Mouse (Mus musculus) stomach, embryonic 14.5 days (tissue): ENCODE data around the gene Gimap8. TPM values are rescaled to one million over a fixed set of nuclear protein-coding genes. Genes with fewer than 3 reads are reported as not detected.

ENCODE experiments used
- ATAC-seq: fragments of 200-750 bp; cut with Nextera tagmentation; 2 replicates; pipeline ENCODE4 v1.8.0; 2017; ENCODE audit warnings: low read depth, moderate TSS enrichment; ENCODE audit not compliant: insufficient number of reproducible peaks, insufficient read depth, low FRiP score
- H3K27ac ChIP-seq: fragments of 300-500 bp; sonication (generic); 2 replicates; pipeline ENCODE4 v1.5.1; 2014; ENCODE audit warnings: mild to moderate bottlenecking, low read length, moderate library complexity, mixed read lengths
- H3K27me3 ChIP-seq: fragments of 300-500 bp; sonication (generic); 2 replicates; pipeline ENCODE4 v1.6.1; 2014; ENCODE audit warnings: low read length, control low read depth, mixed read lengths; ENCODE audit not compliant: control insufficient read depth, insufficient read depth
- H3K36me3 ChIP-seq: fragments of 300-500 bp; sonication (generic); 2 replicates; pipeline ENCODE4 v1.6.1; 2014; ENCODE audit warnings: mild to moderate bottlenecking, control low read depth, low read length, moderate library complexity, mixed read lengths; ENCODE audit not compliant: control insufficient read depth, insufficient read depth
- H3K4me1 ChIP-seq: fragments of 300-500 bp; sonication (generic); 2 replicates; pipeline ENCODE4 v1.6.1; 2014; ENCODE audit warnings: low read length, control low read depth, mixed read lengths; ENCODE audit not compliant: control insufficient read depth, insufficient read depth
- H3K4me2 ChIP-seq: fragments of 300-500 bp; sonication (generic); replicated peaks from 2 replicates; pipeline ENCODE4 v1.6.1; 2014; ENCODE audit warnings: low read depth, low read length, control low read depth
- H3K4me3 ChIP-seq: fragments of 300-500 bp; sonication (generic); 2 replicates; pipeline ENCODE4 v1.5.1; 2014; ENCODE audit warnings: low read depth, low read length, control low read depth
- H3K9ac ChIP-seq: fragments of 300-500 bp; sonication (generic); replicated peaks from 2 replicates; pipeline ENCODE4 v1.6.1; 2014; ENCODE audit warnings: low read depth, mild to moderate bottlenecking, control low read depth, low read length, moderate library complexity, mixed read lengths
- H3K9me3 ChIP-seq: fragments of 300-500 bp; sonication (generic); 2 replicates; pipeline ENCODE4 v1.6.1; 2016; ENCODE audit warnings: low read depth, low read length, control low read depth; ENCODE audit not compliant: control insufficient read depth
- WGBS: fragments of 180-500 bp; shearing (Covaris S2); extraction: QIAGEN DNeasy Blood & Tissue Kit; methylation state at CpG from one replicate; pipeline ENCODE4 v1.1.7; 2014; 5-methylcytosine and 5-hydroxymethylcytosine counted together
- polyA plus RNA-seq: library from polyadenylated mRNA; unstranded; fragments of >200 nt; fragmentation: Nextera tagmentation; extraction: Ambion mirVana; gene quantifications from 2 replicates; pipeline ENCODE4 v1.2.1, GENCODE M21; 2014

The Gimap8 gene
- polyA plus RNA-seq, 1 experiment from 2014 or later: 0.43 TPM

DNA sequence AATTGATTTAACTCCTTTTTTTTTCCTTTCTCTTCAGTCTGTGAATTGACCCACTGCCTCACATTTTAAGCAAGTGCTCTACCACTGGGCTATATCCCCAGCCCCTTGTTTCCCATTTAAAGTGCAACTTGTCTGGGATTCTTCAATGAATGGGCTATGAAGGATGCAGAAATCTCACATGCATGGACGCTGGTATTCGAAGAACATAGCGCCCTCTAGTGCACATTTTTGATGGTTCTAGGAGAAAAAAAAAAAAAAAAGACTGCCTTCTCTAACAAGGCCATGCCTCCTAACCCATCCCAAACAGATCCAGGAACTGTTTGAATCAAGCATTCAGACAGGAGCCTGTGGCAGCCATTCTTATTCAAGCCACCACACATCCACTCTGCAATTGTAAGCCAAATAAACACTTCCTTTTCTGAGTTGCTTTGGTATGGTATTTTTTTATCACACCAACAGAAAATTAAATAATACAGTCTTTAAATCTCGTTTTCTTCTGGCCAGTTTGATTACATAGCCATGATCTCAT lies 4.2 kb upstream of the Gimap8 start:
- ATAC-seq: peak; percentile 28; the same call in 1 of the 2 replicates
- H3K4me3 ChIP-seq: no peak overlapping the region

DNA sequence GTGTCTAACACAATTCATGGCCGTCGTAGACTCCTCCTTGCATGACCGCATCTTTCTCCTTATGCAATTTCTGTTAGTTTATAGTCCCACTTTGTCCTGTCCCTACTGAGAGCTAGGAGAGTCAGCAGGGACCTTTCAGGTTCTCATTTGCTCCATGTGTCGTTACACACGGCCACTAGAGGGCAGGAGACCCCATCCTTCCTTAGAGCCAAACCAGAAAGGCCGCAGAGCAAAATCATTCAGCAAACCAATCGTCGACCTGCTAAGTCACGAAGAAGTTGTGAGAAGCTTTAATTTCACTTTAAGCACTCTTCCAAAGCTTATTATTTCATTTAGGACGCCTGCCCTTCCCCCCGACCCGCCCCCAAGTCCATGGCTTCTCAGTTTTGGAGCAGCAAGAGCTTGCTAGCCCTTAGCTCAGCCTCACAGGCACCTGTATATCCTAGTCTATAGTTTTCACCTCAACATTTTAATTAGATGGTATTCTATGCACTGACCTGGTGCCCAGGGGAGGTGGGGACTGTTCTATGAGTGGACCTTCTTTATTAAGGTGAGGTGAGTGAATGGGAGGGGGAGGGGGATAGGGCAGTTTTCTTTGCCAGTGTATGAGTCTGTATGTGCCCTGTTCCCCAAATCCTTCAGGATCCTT lies 1.2 kb upstream of the Gimap8 start:
- Histone ChIP-seq H3K4me1 (0 out of 2 replicates have a peak, but pooled peaks cover 2% of the 10 kb centered on the region), H3K9ac (no peak overlapping the region), H3K9me3 (no peaks in the 10 kb centered on the region), H3K4me2 (no peak overlapping the region), H3K4me3 (no peak overlapping the region), H3K27me3 (no peaks in the 10 kb centered on the region), H3K27ac (no peak overlapping the region), H3K36me3 (no peaks in the 10 kb centered on the region)
- ATAC-seq: no peak
- WGBS: 6% methylated on average over 12 of the region's 12 CpGs

More for the DNA sequence above, 4.2 kb upstream of the Gimap8 start:
- Histone ChIP-seq H3K36me3 (no peaks in the 10 kb centered on the region), H3K9ac (no peak overlapping the region), H3K4me1 (0 out of 2 replicates have a peak, but pooled peaks cover 2% of the 10 kb centered on the region), H3K27ac (no peak overlapping the region), H3K4me2 (no peak overlapping the region), H3K27me3 (no peaks in the 10 kb centered on the region), H3K9me3 (no peaks in the 10 kb centered on the region)
- WGBS: 21% methylated on average over 4 of the region's 4 CpGs

DNA sequence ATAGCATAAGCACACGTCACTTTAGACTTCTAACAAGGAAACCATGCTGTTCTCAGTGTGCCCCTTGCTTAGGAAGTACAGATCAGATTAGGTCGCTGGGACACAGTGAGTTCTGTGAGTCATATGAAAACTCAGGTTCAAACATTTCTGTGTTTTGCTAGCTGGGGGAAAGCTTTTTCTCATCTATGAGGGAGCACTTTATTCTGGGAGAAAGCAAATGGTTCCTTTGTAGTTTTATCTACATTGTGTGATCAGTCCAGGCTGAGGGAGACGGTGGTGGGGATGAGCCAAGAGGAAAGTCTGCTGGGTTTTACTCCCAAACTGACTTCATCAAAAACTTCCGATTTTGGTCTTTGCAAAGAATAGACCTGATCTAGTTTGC lies 734 bp upstream of the Gimap8 start:
- Histone ChIP-seq H3K4me3 (no peak overlapping the region), H3K27me3 (no peaks in the 10 kb centered on the region), H3K4me1 (0 out of 2 replicates have a peak, but pooled peaks cover 2% of the 10 kb centered on the region), H3K9me3 (no peaks in the 10 kb centered on the region), H3K4me2 (no peak overlapping the region), H3K27ac (no peak overlapping the region), H3K36me3 (no peaks in the 10 kb centered on the region), H3K9ac (no peak overlapping the region)
- ATAC-seq: no peak
- 84% methylated on average over 4 of the region's 4 CpGs for WGBS

DNA sequence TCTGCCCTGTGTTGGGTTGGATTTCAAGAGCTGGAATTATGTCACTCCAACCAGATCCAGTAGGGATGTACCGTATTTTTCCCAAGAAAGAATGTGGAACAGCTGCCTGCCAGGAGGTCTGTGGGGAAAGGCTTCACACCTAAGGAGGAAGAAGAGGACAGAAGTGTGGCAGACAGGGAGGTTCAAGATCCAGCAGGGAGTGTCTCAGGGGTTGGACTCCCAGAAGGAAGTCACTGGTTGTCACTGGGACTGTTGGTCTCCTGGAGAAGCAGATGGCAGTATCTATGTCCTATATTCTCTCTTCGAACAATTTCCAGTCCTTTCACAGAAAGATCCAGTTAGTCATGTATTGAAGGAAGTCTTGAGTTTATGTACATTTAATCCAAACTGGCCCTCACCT lies 577 bp downstream of the Gimap8 start:
- Histone ChIP-seq H3K9ac (no peak overlapping the region), H3K27me3 (no peaks in the 10 kb centered on the region), H3K4me2 (no peak overlapping the region), H3K27ac (no peak overlapping the region), H3K4me3 (no peak overlapping the region), H3K36me3 (no peaks in the 10 kb centered on the region), H3K9me3 (no peaks in the 10 kb centered on the region), H3K4me1 (0 out of 2 replicates have a peak, but pooled peaks cover 2% of the 10 kb centered on the region)
- ATAC-seq: no peak
- 84% methylated on average over 2 of the region's 2 CpGs for WGBS

DNA sequence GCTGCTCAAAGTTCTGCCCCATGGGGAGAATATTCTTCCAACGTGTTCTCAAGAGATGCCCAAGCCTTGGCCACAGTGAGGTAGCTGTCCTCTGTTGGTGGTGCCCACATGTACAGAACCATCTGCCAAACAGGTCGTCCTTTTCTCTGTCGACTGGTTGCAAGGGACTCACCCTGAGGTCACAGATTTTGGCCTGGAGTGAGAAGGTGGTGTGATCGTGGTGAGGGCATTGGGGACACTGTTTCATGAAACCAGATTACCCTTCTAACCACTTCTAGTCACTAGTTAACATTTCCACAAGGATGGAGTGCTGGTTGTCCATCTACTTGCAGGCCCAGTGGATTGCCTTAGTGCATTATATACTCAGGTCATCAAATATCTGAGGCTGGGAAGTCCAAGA lies 1.7 kb downstream of the Gimap8 start:
- ATAC-seq: no peak
- H3K9ac ChIP-seq: no peak overlapping the region
- WGBS: 89% methylated on average over 4 of the region's 4 CpGs

DNA sequence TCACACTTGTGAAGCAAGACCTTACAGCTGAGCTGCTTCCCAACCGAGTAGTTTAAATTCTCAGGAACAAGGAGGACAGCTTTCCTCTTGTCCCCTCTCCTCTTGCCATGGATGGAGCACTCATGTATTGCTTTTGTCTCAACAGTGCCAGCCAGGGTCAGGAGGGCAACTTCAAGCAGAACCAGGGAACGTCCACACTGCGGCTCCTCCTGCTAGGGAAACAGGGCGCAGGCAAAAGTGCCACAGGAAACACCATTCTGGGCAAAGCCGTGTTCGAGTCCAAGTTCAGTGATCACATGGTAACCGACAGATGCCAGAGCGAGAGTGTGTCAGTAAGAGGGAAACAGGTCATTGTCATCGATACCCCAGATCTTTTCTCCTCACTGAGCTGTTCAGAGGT lies 3.0 kb downstream of the Gimap8 start:
- Histone ChIP-seq H3K4me1 (0 out of 2 replicates have a peak, but pooled peaks cover 2% of the 10 kb centered on the region), H3K9ac (no peak overlapping the region), H3K27me3 (no peaks in the 10 kb centered on the region), H3K4me2 (no peak overlapping the region), H3K9me3 (no peaks in the 10 kb centered on the region), H3K27ac (no peak overlapping the region), H3K36me3 (no peaks in the 10 kb centered on the region), H3K4me3 (no peak overlapping the region)
- 90% methylated on average over 9 of the region's 9 CpGs for WGBS
- ATAC-seq: no peak

More for the DNA sequence above, 1.7 kb downstream of the Gimap8 start:
- Histone ChIP-seq H3K4me2 (no peak overlapping the region), H3K27ac (no peak overlapping the region), H3K4me1 (0 out of 2 replicates have a peak, but pooled peaks cover 2% of the 10 kb centered on the region), H3K36me3 (no peaks in the 10 kb centered on the region), H3K4me3 (no peak overlapping the region), H3K27me3 (no peaks in the 10 kb centered on the region), H3K9me3 (no peaks in the 10 kb centered on the region)

DNA sequence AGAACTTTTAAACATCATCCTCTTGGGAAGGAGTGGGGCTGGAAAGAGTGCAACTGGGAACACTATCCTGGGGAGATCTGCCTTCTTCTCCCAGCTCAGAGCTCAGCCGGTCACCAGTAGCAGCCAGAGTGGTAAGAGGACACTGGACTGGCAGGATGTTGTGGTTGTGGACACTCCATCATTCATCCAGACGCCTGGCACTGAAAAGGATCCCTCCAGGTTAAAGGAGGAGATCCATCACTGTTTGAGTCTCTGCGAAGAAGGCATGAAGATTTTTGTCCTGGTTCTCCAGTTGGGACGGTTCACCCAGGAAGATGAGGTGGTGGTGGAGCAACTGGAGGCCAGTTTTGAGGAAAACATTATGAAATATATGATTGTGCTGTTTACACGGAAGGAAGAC lies 11.7 kb downstream of the Gimap8 start:
- Histone ChIP-seq H3K4me2 (no peak overlapping the region), H3K4me1 (no peaks in the 10 kb centered on the region), H3K27me3 (no peaks in the 10 kb centered on the region), H3K36me3 (no peaks in the 10 kb centered on the region), H3K9ac (no peak overlapping the region), H3K27ac (no peak overlapping the region), H3K9me3 (no peaks in the 10 kb centered on the region), H3K4me3 (no peak overlapping the region)
- ATAC-seq: no peak
- WGBS: 51% methylated on average over 5 of the region's 5 CpGs

DNA sequence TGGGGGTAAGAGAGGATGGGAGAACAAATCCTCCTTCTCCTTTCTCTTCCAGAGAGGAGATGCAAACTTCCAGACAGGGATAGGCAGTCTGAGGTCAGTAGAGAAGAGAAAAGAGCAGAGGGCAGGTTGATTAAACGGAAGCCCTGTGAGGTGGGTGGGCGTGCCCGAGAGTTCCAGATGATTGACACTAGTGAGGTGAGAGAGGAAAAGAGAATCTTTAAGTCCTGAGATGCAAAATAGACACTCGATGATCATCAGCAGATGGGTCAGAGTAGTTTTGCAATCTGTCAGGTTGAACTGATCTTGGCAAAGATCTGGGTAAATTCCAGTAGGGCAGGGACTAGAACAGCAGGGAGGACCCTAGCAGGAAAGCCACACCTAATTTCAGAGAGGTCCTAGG lies 17.7 kb downstream of the Gimap8 start:
- Histone ChIP-seq H3K27ac (no peak overlapping the region), H3K9me3 (no peaks in the 10 kb centered on the region), H3K9ac (no peak overlapping the region), H3K36me3 (no peaks in the 10 kb centered on the region), H3K4me3 (no peak overlapping the region), H3K27me3 (no peaks in the 10 kb centered on the region), H3K4me2 (no peak overlapping the region), H3K4me1 (no peaks in the 10 kb centered on the region)
- 85% methylated on average over 4 of the region's 4 CpGs for WGBS
- ATAC-seq: no peak

DNA sequence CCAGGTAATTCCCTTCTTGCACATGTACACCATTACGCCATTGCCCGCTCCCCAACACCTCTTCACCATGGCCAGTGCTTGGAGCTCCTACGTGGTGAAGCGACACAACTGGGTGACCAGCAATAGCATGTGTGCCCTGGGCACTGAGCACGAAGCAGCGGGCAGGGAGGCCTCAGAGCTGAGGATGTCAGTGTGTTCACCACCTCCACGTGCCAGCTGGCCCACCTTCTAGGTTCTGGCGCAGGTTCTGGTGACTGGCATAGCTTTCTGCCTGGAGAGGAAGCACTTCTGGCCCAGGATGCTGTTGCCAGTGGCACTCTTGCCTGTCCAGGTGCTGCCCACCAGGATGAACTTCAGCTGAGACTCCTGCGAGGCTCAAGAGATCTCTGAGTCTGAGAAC lies 18.4 kb downstream of the Gimap8 start:
- no peaks in the 10 kb centered on the region for H3K36me3 ChIP-seq
- no peak overlapping the region for H3K9ac ChIP-seq
- H3K4me1 ChIP-seq: no peaks in the 10 kb centered on the region
- H3K4me3 ChIP-seq: no peak overlapping the region
- 91% methylated on average over 9 of the region's 9 CpGs for WGBS
- H3K4me2 ChIP-seq: no peak overlapping the region
- H3K9me3 ChIP-seq: no peaks in the 10 kb centered on the region
- no peak overlapping the region for H3K27ac ChIP-seq
- ATAC-seq: no peak
- H3K27me3 ChIP-seq: no peaks in the 10 kb centered on the region
